Mouse (Mus musculus) liver, embryonic 11.5 days (tissue): ENCODE results near the gene Mul1. TPM values are rescaled to one million over a fixed set of nuclear protein-coding genes. Genes with fewer than 3 reads are reported as not detected.

Source experiments
- ATAC-seq: fragments of 200-750 bp; cut with Nextera tagmentation; replicated peaks from 2 replicates; pipeline ENCODE4 v1.8.0; 2017; ENCODE audit warnings: moderate number of reproducible peaks, mild to moderate bottlenecking, moderate TSS enrichment, moderate library complexity; ENCODE audit not compliant: low FRiP score
- DNase-seq: peaks from one replicate; pipeline ENCODE4 v3.0.0-alpha.2; 2017; ENCODE audit warnings: low spot score
- H3K27ac ChIP-seq: fragments of 300-500 bp; sonication (generic); 2 replicates; pipeline ENCODE4 v1.5.1; 2014; ENCODE audit warnings: mild to moderate bottlenecking, low read depth, low read length, control low read depth
- H3K27me3 ChIP-seq: fragments of 300-500 bp; sonication (generic); replicated peaks from 2 replicates; pipeline ENCODE4 v1.6.1; 2014; ENCODE audit warnings: low read length, mixed read lengths; ENCODE audit not compliant: control insufficient read depth, insufficient read depth
- H3K36me3 ChIP-seq: fragments of 300-500 bp; sonication (generic); 2 replicates; pipeline ENCODE4 v1.6.1; 2014; ENCODE audit warnings: mild to moderate bottlenecking, low read length, moderate library complexity, mixed read lengths; ENCODE audit not compliant: control insufficient read depth, insufficient read depth
- H3K4me1 ChIP-seq: fragments of 300-500 bp; sonication (generic); replicated peaks from 2 replicates; pipeline ENCODE4 v1.6.1; 2014; ENCODE audit warnings: low read length, mixed read lengths; ENCODE audit not compliant: control insufficient read depth, insufficient read depth
- H3K4me2 ChIP-seq: fragments of 300-500 bp; sonication (generic); 2 replicates; pipeline ENCODE4 v1.6.1; 2014; ENCODE audit warnings: mild to moderate bottlenecking, control low read depth, moderate library complexity
- H3K4me3 ChIP-seq: fragments of 300-500 bp; sonication (generic); 2 replicates; pipeline ENCODE4 v1.5.1; 2014; ENCODE audit warnings: low read depth, low read length, control low read depth
- H3K9ac ChIP-seq: fragments of 300-500 bp; sonication (generic); 2 replicates; pipeline ENCODE4 v1.6.1; 2014; ENCODE audit warnings: low read depth, low read length, control low read depth
- H3K9me3 ChIP-seq: fragments of 300-500 bp; sonication (generic); 2 replicates; pipeline ENCODE4 v1.6.1; 2016; ENCODE audit warnings: low read length, inconsistent platforms, mixed read lengths; ENCODE audit not compliant: control insufficient read depth
- WGBS: fragments of 180-500 bp; shearing (Covaris S2); extraction: QIAGEN DNeasy Blood & Tissue Kit; methylation state at CpG from one replicate; pipeline ENCODE4 v1.1.7; 2014; 5-methylcytosine and 5-hydroxymethylcytosine counted together
- polyA plus RNA-seq: library from polyadenylated mRNA; unstranded; fragments of >200 nt; fragmentation: Nextera tagmentation; extraction: Ambion mirVana; gene quantifications from 2 replicates; pipeline ENCODE4 v1.2.1, GENCODE M21; 2014

Mul1 gene
- polyA plus RNA-seq, 1 experiment from 2014 or later, result 15.1 TPM

- ATAC-seq, result no peak
- H3K9ac ChIP-seq, result peak overlapping the region; percentile 70
- peak; percentile 43 for DNase-seq
- H3K36me3 ChIP-seq, result no peaks in the 10 kb centered on the region
- no peaks in the 10 kb centered on the region for H3K9me3 ChIP-seq
- peaks cover 15% of the 10 kb centered on the region for H3K4me1 ChIP-seq
- peak overlapping the region; percentile 73 for H3K4me3 ChIP-seq
- no peak overlapping the region for H3K27ac ChIP-seq
- WGBS, result 1% methylated on average over 17 of the region's 17 CpGs
- peak overlapping the region; percentile 71 for H3K4me2 ChIP-seq
- H3K27me3 ChIP-seq, result peaks cover 87% of the 10 kb centered on the region
Observed at GRCm38 (mm10) chr4:138455956-138456341, 21.5 kb downstream of the Mul1 start.

DNA sequence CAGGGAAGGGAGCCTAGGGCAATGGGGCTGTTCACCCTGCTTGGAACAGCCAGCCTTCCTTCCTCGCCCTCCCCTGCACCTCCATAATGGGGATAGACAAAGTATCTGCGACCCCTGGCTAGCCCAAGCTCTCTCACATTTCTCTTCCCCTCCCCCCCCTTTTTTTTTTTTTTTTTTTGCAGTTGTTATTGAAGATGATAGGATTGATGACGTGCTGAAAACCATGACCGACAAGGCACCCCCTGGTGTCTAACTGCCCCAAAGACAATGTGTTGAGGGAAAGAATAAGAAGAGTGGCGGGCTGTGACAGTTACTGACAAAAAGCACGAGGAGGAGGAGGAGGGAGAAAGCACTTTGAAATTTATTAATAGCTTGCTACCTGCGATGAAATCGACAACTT lies 22.1 kb downstream of the Mul1 start:
- H3K9me3 ChIP-seq, result no peaks in the 10 kb centered on the region
- peaks cover 15% of the 10 kb centered on the region for H3K4me1 ChIP-seq
- no peaks in the 10 kb centered on the region for H3K36me3 ChIP-seq
- peak overlapping the region; percentile 73 for H3K4me3 ChIP-seq
- peak overlapping the region; percentile 71 for H3K4me2 ChIP-seq
- ATAC-seq (no peak), DNase-seq (no peak)
- H3K9ac ChIP-seq, result peak overlapping the region; percentile 70
- H3K27me3 ChIP-seq, result peaks cover 81% of the 10 kb centered on the region
- H3K27ac ChIP-seq, result no peak overlapping the region
- WGBS, result under 1% methylated on average over 8 of the region's 8 CpGs

DNA sequence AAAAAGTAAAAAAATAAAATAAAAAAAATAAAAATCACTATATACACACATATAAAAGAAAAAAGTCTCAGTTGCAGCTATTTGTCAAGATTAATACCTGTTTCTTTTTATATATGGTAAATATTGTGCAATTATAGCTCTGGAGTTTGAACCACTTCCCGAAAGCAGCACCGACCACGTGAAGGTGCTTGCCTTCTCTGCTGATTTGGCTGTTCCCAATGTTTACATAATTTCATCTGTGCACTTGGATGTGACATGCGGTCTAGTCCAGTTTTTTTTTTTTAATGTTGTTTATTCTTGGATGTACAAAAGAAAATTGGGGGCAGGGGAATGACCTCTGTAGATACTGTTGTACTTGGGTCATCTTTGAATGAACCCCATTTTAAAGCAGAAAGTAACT lies 22.6 kb downstream of the Mul1 start:
- 34% methylated on average over 4 of the region's 4 CpGs for WGBS
- Histone ChIP-seq H3K27ac (no peak overlapping the region), H3K4me3 (no peak overlapping the region), H3K9me3 (no peaks in the 10 kb centered on the region), H3K4me2 (no peak overlapping the region), H3K9ac (no peak overlapping the region), H3K36me3 (no peaks in the 10 kb centered on the region), H3K4me1 (peaks cover 15% of the 10 kb centered on the region), H3K27me3 (peaks cover 81% of the 10 kb centered on the region)
- ATAC-seq (no peak), DNase-seq (no peak)

DNA sequence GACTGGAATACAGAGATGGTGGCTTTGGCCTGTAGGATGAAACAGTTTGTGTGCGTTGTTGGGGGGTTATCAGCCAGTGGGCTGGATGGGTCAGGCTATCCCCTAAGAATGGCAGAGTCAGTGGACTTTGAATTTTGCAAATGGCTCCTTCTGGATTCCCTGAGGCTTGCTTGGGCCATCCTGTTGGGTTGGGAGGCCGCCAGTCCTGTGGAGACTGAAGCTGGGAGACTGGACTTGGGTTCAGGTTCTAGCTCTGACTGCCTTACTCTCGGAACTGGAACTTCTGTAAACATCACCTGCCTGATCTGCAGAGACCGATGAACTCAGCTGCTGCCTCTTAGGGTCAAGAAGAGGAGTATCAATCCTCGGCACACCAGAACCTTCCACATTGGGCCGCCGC lies 23.7 kb downstream of the Mul1 start:
- no peak for ATAC-seq
- Histone ChIP-seq H3K9me3 (no peaks in the 10 kb centered on the region), H3K27me3 (peaks cover 73% of the 10 kb centered on the region), H3K4me3 (no peak overlapping the region), H3K27ac (no peak overlapping the region), H3K36me3 (no peaks in the 10 kb centered on the region), H3K9ac (no peak overlapping the region), H3K4me2 (no peak overlapping the region), H3K4me1 (peaks cover 16% of the 10 kb centered on the region)
- 64% methylated on average over 7 of the region's 7 CpGs for WGBS
- DNase-seq, result no peak

GRCm38 (mm10) chr4:138458735-138459440 lies 24.4 kb downstream of the Mul1 start:
- Histone ChIP-seq H3K27me3 (peaks cover 72% of the 10 kb centered on the region), H3K4me3 (no peak overlapping the region), H3K9ac (no peak overlapping the region), H3K36me3 (no peaks in the 10 kb centered on the region), H3K27ac (no peak overlapping the region), H3K4me2 (peak overlapping the region; percentile 28), H3K9me3 (no peaks in the 10 kb centered on the region), H3K4me1 (peaks cover 9% of the 10 kb centered on the region; the same call in 1 of the 2 replicates)
- 42% methylated on average over 5 of the region's 5 CpGs for WGBS
- ATAC-seq (no peak), DNase-seq (no peak)

- Histone ChIP-seq H3K36me3 (no peaks in the 10 kb centered on the region), H3K27me3 (peaks cover 70% of the 10 kb centered on the region), H3K9ac (no peak overlapping the region), H3K4me2 (peak overlapping the region; percentile 28), H3K27ac (no peak overlapping the region), H3K4me3 (no peak overlapping the region), H3K9me3 (no peaks in the 10 kb centered on the region), H3K4me1 (peaks cover 12% of the 10 kb centered on the region)
- WGBS, result 61% methylated on average over 6 of the region's 6 CpGs
- DNase-seq (no peak), ATAC-seq (no peak)
Observed at GRCm38 (mm10) chr4:138459775-138460174, 25.3 kb downstream of the Mul1 start.

DNA sequence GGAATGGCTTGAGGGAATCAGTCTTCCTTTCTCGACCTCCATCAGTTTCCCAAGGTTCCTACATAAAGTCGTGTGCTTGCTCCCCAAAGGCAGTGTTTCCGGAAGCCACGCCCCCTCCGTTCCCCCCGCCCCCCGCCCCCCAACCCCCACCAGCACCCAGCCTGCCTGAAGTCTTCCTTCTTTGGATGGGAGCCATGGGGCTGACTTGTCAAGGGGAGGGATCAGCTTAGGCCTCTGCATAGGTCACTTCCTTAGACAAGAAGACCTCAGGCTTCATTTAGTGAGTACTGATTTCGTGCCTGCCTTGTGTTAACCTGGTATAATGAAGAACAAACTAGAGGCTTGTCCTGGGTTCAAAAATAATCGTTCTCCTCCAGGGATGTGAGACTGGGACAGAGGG lies 26.4 kb downstream of the Mul1 start:
- ATAC-seq (no peak), DNase-seq (no peak)
- Histone ChIP-seq H3K36me3 (no peaks in the 10 kb centered on the region), H3K9ac (no peak overlapping the region), H3K27ac (peak overlapping the region; percentile 19; the same call in 1 of the 2 replicates), H3K4me1 (peaks cover 16% of the 10 kb centered on the region), H3K27me3 (peaks cover 70% of the 10 kb centered on the region), H3K9me3 (no peaks in the 10 kb centered on the region), H3K4me3 (no peak overlapping the region), H3K4me2 (no peak overlapping the region)
- WGBS, result 20% methylated on average over 9 of the region's 9 CpGs

- H3K4me3 ChIP-seq, result no peak overlapping the region
- H3K27ac ChIP-seq, result no peak overlapping the region
- no peak for DNase-seq
- 90% methylated on average over 5 of the region's 5 CpGs for WGBS
- H3K4me2 ChIP-seq, result no peak overlapping the region
- H3K27me3 ChIP-seq, result peaks cover 70% of the 10 kb centered on the region
- H3K4me1 ChIP-seq, result peaks cover 16% of the 10 kb centered on the region
- H3K9me3 ChIP-seq, result no peaks in the 10 kb centered on the region
- no peak for ATAC-seq
- H3K9ac ChIP-seq, result no peak overlapping the region
- H3K36me3 ChIP-seq, result no peaks in the 10 kb centered on the region
Observed at GRCm38 (mm10) chr4:138461471-138461870, 27.0 kb downstream of the Mul1 start.
